Mouse (Mus musculus): ENCODE results near the gene Serpinb6a.

The Serpinb6a gene

GRCm38 (mm10) chr13:34002058-34003006 lies at the start of gene Serpinb6a, which contains the start of gene Ripk1:
Gene Serpinb6a, minus strand, starts transcription at chr13:34002794.
Gene Ripk1, plus strand, starts transcription at chr13:34002363.
- in situ Hi-C loops (cut with MboI): no loop called here

GRCm38 (mm10) chr13:34051692-34052091 lies 49.1 kb upstream of the Serpinb6a start:
- in situ Hi-C loops (cut with MboI): no loop called here

DNA sequence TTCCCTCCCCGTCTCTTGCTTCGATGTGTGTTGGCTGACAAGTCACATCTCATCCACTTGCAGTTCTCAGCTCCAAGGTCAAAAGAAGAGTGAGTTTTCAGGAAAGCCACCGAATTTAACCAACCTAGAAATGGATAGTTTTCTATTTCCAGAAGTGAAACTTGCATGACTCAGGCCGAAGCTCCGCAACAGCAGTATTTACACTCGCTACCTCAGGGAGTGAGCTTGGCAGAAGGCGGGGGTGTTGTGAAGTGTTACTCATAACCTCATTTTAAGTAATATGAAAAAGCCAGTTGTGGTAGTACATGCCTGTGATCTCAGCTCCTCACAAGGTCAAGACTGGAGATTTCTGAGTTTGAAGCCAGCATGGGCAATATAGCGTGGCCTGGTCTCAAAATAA lies 47.9 kb upstream of the Serpinb6a start:
- in situ Hi-C loops (cut with MboI): no loop called here

DNA sequence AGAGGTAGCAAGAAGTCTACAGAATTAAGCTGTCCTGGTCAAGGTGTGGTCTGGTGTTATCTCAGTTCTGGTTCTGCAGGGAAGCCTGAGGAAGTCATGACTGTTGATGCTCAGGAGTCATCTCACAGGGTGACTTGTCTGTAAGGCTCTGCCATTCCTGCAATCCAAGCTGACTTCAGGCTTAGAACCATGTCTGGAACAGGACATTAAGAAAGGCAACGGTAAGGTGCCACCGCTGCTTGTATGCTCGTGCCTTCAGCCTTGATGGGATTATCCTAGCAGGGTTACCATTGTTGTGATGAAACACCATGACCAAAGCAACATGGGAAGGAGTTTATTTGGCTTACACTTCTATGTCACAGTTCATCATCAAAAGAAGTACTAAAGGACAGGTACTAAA lies 44.9 kb upstream of the Serpinb6a start:
- in situ Hi-C loops (cut with MboI): loop anchor here (10.0 to 25.0 kb wide), 2 partner anchors 107 to 590 kb away; no protein-coding TSS in a partner anchor

- in situ Hi-C loops (cut with MboI): loop anchor here (10.0 to 25.0 kb wide), 2 partner anchors 108 to 591 kb away; no protein-coding TSS in a partner anchor
Measured at GRCm38 (mm10) chr13:34046421-34047012, 43.9 kb upstream of the Serpinb6a start.

DNA sequence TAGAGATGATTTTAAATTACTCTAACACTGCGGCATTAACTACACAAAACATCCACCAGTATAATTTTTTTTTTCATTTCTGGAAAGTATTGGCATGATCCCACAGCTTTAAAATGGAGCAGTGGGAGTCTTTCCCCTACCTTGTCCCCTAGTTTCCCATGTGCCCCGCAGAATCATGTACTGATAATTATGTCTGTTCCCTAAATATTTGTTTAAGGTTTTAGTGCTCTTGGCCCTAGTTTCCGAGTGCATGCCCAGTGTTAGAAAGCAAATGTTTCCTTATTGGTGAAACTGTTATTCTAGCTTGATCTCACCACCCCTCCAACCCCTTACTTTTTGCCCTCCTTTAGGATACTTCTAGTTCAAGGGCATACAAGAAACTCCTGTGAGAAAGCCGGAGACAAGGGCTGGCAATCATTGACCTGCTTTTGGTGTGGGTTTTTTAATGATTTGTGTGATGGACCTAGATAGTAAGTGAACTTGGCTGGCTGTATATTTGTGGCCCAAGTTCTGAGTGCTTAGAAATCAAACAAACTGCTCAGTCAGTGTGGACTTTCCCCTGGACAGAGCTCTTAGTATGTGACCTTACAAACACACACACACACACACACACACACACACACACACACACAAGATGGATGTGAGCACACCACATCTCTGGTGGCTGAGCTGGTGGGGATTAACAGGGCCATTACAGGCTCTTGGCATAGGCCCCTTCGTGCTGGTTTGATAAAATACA lies 43.1 kb upstream of the Serpinb6a start:
- in situ Hi-C loops (cut with MboI): loop anchor here (10.0 to 25.0 kb wide), 2 partner anchors 109 to 592 kb away; no protein-coding TSS in a partner anchor

DNA sequence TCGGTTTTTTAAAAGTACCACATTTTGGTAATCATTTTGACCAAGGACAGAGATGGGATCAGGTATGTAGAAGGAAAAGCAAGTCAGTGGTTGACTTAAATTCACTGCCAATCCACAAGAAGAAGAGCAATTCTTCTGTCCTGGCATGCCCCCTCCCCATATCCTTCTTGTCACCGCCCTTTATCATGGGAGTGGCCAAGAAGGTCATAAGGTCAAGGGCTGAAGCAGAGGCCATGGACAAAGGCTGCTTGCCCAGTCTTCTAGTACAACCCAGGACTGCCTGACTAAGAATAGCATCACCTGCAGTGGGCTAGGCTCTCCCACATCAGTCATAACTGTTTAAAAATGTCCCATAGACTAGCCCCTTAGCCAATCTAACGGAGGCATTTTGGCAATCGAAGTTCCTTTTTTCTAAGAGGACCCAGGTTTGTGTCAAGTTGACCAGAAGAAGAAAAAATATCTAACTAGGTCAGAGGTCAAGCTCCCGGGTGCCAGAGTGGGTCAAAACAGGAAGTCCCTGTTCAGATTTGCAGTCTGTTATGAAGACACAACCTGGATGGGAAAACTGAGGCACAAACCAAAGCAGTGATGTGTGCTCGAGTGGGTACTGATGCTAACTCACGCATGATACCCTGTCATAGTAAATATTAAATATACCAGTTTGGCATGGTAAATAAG lies 41.3 kb upstream of the Serpinb6a start:
- in situ Hi-C loops (cut with MboI): loop anchor here (10.0 to 25.0 kb wide), 2 partner anchors 111 to 593 kb away; no protein-coding TSS in a partner anchor

DNA sequence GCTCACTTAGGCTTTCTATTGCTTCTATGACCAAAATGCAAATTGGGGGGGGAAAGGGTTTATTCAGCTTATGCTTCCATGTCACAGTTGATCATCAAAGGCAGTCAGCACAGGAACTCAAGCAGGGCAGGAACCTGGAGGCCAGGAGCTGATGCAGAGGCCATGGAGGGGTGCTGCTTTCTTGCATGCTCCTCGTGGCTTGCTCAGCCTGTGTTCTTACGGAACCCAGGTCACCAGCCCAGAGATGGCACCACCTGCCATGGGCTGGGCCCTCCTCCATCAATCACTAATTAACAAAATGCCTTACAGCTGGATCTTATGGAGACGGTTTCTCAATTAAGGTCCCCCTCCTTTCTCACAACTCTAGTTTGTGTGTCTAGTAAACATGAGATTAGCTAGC lies 37.5 kb upstream of the Serpinb6a start:
- in situ Hi-C loops (cut with MboI): loop anchor here (10.0 to 25.0 kb wide), 2 partner anchors 115 to 597 kb away; no protein-coding TSS in a partner anchor

DNA sequence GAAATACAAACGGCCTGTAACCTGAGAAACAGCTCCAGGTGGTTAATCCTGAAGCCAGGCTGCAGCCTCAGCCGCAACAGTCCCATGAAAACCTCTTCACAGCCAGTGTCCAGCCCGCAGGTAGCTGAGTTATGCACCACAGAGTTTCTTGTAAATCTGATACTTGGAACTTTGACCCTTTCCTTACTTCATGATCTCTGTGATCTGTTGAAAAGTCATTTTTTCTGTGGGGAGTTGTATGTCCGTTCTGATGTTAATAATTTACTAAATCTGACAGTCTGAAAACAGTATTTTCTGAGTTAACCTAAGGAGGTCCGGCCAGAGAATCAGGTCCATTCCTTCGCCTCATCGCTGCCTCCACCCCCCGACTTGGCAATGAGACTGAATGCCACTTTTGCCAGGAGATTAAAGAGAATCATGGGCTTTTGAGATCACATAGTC lies 36.3 kb upstream of the Serpinb6a start:
- in situ Hi-C loops (cut with MboI): loop anchor here (25.0 kb wide), 1 partner anchor 598 kb away; no protein-coding TSS in a partner anchor

- in situ Hi-C loops (cut with MboI): loop anchor here (25.0 kb wide), 1 partner anchor 599 kb away; no protein-coding TSS in a partner anchor
Measured at GRCm38 (mm10) chr13:34038056-34038432, 35.5 kb upstream of the Serpinb6a start.

GRCm38 (mm10) chr13:34037172-34038055 lies 34.8 kb upstream of the Serpinb6a start, which contains the start of gene Bphl:
Gene Bphl, plus strand, starts transcription at chr13:34037597.
- in situ Hi-C loops (cut with MboI): loop anchor here (25.0 kb wide), 1 partner anchor 600 kb away; no protein-coding TSS in a partner anchor

- in situ Hi-C loops (cut with MboI): loop anchor here (25.0 kb wide), 1 partner anchor 601 kb away; no protein-coding TSS in a partner anchor
Measured at GRCm38 (mm10) chr13:34036726-34037125, 34.1 kb upstream of the Serpinb6a start.

DNA sequence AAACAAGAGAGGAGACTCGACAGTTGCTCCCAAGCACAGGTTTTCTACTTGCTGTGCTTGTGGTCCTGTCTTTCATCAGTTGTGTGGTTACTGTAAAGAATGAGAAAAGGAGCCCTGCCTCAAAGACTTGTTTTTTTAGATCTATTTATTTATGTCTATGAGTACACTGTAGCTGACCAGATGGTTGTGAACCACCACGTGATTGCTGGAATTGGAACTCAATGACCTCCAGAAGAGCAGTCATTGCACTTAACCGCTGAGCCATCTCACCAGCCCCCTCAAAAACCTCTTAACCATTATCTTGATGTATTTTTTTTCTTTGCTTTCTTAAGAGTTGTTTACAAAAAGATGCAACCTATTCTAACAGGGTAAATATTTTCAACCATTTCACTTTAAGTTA lies 32.8 kb upstream of the Serpinb6a start:
- in situ Hi-C loops (cut with MboI): loop anchor here (25.0 kb wide), 1 partner anchor 602 kb away; no protein-coding TSS in a partner anchor

GRCm38 (mm10) chr13:34032041-34032440 lies 29.4 kb upstream of the Serpinb6a start:
- in situ Hi-C loops (cut with MboI): loop anchor here (25.0 kb wide), 1 partner anchor 605 kb away; no protein-coding TSS in a partner anchor

DNA sequence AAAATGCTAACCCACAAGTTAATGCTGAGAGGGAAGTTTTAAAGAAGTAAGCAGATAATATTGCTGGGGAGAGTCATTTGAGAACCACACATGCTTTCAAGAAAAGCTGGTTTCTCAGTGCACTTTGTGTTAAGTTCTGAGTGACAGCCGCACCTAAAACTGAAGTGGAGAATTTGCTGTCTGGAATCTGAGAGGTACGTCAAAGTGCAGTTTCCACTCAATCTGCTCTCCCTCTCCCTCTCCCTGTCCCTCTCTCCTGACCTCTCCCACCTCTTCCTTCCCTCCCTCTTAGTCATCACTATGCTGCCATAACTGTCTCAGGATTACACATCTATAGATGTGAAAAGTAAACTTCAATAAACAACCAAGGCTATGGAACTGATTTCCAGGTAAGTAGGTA lies 19.4 kb upstream of the Serpinb6a start:
- in situ Hi-C loops (cut with MboI): no loop called here

DNA sequence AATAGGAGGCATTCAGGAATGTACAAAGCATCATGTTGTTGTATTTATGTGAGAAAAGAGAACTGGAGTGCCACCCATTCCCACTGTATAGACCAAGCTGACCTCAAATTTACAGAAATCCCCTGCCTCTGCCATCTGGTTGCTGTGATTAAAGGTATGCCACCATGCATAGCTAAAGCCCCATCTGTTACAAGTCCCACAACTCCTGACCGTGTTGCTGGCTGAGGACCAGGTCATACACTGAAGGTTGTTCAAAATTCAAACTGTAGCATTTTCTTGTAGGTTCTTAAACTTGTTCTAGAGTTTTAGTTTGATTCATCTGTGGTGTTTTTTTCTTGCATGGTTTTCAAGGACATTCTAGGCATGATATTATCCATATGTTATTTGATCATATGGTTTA lies 15.9 kb upstream of the Serpinb6a start:
- in situ Hi-C loops (cut with MboI): no loop called here

GRCm38 (mm10) chr13:34016927-34017569 lies 14.5 kb upstream of the Serpinb6a start:
- in situ Hi-C loops (cut with MboI): no loop called here

DNA sequence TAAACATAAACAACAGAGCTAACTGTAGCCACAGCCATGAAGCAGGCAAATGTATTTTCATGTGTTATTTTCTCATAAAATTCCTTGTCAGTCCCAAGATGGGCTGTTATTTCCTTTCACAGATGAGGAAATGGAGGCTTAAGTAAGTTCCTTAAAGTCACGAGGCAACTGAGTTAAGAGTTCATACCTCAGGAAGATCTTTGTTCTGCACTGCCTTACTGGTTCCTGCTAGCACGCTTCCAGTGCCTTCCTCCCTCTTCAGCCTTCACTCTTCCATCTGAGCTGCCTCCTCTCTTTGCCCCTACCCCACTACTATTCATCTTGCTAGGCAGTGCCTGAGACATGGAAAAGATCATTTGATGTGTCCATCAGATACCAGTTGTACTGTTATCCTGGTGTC lies 4.6 kb upstream of the Serpinb6a start:
- in situ Hi-C loops (cut with MboI): no loop called here

GRCm38 (mm10) chr13:34003058-34003457 lies 464 bp upstream of the Serpinb6a start:
- in situ Hi-C loops (cut with MboI): no loop called here
